Mouse (Mus musculus): Measurements from ENCODE around the gene Tomm40l.

The Tomm40l gene

DNA sequence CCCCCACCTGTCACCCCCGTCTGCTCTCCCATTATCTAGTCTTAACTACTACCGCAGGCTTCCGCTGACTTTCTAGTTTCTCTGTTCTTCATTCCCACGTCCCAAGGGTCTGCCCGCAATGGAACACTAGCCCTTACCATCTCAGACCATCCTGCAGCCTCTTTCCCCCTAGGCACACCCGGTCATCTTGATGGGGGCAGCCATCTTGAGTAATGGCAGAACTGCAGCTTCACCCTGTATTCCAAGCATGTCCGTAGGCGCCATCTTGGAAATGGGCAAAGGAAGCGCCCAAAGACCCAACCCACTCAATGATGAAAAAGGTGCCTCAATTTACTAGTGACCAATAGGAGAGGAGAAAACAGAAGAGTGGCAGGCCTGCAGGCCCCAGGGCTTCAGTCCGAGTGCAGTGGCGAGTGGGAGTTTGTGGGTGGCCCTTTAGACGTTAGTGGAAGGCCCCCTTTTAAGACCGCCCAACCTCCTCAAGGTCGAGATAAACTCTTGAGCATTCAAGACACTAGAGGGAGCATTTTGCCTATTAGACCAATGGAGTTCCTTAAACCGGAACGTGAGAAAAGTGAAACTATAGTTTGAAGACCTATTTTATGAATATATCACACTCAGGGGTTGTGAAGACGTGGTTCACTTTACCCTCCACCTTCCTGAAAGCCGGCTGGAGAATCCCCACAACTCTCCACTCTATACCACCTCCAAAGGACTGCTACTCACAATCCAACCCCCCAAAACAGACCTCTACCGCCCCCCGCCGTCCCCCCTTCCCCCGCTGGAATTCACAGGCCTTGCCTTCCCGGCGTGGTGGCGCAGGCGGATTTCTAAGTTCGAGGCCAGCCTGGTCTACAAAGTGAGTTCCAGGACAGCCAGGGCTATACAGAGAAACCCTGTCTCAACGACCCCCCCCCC lies at the start of gene Tomm40l:
Gene Tomm40l, minus strand, starts transcription at position 277 of the 918 bp plus-strand sequence.
- DNase-seq = peak; percentile 90

DNA sequence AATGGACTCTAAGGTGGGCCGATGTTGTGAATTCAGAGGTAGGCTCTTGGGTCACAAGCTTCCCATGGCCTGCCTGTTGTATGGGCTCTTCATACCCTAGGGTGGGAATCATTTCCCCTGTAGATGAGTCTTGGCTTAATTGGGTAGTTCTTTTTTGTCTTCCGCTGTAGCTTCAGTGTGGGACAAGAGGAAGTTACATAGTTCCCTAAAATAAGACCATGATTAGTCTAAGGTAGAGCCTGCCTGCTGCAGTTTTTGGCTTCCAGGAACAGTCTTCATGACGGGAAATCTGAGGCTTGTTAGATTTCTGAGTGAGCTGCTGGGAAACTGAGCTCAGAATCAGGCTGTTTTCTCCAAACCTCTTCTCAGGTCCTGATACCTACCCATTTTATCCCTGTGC lies 49.8 kb upstream of the Tomm40l start:
- no peak for DNase-seq

DNA sequence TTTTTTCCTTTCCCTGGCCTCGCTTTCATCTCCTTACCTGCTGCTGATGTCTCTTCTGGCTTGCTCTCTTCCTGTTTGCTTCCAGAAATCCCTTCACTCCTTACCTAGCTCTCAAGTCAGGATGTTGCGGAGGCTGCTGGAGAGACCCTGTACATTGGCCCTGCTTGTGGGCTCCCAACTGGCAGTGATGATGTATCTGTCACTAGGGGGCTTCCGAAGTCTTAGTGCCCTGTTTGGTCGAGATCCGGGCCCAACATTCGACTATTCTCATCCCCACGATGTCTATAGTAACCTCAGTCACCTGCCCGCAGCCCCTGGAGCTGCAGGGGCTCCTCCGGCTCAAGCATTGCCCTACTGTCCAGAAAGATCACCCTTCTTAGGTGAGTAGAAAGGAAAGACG lies 49.3 kb upstream of the Tomm40l start:
- DNase-seq = no peak

DNA sequence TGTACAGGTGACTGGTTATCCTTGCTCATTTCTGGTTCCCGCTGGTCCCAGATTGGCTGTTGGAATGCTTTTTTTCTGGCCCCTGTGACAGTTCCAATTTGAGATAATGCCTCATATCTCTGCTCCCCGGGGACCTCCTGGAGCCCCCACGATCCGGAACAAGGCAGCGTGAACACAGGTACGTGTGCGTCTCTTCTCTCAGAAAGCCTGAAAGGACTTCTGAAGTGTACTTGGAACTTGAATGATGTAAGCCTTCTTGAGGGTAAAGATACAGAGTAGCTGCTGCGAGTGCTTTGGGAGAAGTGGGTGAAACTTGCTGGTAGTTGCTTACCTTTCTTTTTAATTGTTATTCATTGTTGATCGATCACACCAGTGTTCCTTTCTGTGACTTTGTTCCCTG lies 48.9 kb upstream of the Tomm40l start:
- no peak for DNase-seq

DNA sequence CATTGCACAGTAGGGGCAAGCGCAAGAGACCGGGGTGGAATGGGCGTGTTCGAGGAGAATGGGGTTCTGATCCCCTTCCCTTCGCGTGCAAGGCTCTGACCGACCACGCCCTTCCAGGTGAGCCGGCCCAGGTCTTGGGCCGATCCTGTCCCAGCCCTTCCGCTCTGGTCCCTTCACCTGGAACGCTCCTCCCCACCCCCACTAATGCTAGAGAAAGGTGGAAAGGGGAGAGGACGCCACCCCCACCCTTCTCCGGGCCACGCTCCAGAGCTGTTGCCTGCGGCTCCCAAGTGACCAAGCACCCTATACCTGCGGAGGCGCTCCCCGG lies 48.2 kb upstream of the Tomm40l start:
- no peak for DNase-seq

DNA sequence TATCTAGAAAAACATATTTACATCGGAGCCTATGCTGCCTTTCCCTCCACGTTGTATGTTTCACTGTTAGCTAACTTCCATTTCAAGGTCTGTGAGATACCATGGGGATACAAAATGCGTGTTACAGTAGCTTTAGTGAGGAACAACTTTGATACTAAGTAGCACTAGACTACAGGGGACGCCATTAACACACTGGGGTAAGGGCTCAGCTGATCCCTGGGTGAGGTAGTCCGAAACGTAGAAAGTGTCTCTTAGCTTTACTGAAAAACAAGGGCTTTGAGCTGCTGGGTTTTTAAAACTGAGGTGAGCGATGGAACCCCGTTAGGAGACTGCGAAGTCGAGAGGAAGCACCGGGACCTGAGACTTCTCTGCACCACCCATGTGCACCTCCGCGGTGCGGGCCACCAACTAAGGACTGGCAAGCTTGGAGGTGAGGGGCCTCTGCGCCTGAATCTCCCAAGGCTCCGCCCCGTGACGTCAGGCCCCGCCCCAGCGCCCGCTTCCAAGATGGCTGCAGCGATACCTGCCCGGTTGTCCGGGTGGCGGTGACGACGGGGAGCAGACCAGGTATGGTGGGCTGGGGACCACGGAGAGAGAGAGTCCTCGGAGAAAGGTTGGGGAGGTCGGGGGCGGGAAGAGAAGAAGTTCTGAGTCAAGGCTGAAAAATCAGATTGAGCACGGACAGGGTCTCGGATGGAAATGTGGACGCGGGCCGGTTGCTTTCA lies 47.7 kb upstream of the Tomm40l start, which contains the start of gene B4galt3:
Gene B4galt3, plus strand, starts transcription at position 481 of the 725 bp plus-strand sequence.
- DNase-seq = peak; percentile 99

DNA sequence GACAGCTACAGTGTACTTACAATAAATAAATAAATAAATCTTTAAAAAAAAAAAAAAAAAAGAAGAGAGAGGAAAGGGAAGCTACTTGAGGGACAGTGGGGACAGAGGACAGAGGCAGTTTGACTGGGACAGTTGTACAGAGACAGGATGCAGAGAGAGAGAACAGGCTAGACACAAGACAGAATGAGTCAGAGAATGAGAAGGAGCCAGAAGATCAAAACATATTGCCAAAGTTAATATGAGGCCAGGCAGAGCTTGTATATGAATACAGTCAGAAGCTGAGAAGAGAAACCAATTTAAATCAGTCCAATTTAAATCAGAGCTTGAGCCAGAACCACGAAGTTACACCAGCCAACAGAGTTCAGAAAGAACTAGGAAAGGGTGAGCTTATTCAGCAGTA lies 46.0 kb upstream of the Tomm40l start:
- DNase-seq = no peak

DNA sequence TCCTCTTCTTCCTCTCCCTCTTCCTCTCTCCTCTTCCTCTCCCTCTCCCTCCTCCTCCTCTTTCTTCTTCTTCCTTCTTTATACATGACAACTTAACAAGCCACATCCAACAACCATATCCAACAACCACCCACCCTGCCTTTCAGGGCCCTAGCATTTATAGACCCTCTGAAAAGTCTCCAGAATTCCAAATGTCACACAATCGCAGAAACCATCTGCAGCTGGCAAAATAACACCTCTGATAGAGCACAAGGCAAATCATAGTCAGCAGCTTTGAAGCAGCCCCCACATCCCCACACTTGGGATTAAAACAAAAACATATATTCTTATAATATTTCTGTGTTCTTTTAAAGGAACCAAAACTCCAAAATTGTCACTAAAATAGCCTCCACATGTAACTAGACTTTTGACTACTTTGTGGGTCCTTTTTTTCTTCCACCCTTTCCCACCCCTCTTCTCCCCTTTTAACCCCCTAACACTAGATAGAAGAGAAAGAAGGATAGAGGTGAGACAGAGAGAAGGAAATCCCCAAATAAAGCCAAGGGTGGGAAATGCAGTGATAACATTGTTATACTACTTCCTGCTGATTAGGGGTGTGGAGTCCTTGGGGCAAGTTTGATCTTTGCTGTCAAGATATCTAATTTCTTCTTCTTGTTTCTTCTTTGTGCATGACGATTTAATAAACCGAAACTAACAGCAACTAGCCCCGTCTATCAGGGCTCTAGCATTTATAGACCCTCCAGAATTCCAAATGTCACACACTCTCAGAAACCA lies 43.8 kb upstream of the Tomm40l start:
- DNase-seq = no peak

DNA sequence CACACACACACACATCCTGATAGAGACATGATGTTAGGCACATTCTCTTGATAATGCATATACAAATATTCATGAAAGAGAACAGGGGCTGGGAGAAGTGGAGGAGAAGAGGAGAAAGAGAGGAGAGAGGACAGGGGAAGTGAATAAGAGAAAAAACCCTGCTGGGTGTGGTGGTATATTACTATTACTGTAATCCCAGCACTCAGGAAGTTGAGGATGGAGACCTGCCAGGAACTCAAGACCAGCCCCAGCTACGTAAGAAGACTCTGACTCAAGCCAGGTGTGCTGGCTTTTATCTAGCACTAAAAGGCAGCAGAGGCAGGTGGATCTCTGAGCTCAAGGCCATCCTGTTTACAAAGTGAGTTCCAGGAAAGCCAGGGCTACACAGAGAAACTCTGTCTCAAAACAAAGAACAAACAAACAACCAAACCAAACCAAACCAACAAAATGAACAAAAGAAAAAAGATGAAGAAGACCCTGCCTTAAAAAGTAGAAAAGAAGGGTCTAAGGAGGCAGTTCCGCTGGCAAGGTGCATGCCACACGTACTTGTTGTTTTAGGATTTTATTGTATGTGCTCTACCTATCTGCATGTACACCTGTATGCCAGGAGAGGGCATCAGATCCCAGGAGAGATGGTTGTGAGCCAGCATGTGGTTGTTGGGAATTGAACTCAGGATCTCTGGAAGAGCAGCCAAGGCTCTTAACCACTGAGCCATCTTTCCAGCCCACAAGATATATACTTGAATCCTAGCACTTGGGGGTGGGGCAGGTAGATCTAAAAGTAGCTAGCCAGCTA lies 41.5 kb upstream of the Tomm40l start:
- no peak for DNase-seq

DNA sequence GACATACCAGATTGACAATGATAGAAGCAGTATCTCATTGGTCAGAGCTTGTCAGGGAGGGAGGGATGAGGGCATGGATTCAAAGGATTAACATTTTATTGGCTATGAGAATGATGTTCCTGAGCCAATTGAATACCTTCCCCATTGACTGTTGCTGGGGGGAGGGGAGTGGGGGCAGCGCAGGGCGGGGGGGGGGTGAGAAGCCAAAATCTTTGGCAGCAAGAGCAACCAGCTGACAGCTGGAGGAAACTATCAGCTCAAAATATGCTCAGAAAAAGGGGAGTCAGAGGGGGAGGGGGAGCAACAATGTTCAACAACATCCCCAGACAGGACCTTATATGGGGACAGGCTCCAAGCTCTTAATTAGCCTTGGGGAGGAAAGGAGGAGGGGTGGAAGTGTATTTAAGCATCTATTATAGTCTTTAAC lies 40.9 kb upstream of the Tomm40l start:
- DNase-seq = no peak

DNA sequence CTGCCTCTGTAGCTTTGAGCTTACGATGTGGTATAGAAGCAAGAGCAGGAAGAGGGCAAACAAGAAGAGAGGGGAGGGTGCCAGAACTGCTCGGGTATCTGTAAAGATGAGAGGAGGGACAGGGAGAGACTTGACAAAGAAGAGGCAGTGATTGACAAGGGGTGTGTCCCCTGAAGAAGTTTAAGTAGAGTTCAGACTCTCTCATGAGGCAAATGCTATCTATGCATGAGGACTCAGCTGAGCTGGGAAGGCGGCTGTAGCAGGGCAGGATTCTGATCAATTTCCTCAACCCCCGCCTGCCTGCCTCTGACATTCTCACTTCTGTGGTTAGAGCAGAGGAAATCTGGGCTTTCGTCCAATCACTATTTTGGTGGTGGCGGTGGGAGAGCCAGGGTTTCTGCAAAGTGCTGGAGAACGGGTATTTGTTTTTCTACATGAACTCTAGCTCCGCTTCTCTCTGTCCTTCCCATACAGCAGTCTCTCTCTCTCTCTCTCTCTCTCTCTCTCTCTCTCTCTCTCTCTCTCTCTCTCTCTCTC lies 40.3 kb upstream of the Tomm40l start:
- DNase-seq = peak; percentile 16

DNA sequence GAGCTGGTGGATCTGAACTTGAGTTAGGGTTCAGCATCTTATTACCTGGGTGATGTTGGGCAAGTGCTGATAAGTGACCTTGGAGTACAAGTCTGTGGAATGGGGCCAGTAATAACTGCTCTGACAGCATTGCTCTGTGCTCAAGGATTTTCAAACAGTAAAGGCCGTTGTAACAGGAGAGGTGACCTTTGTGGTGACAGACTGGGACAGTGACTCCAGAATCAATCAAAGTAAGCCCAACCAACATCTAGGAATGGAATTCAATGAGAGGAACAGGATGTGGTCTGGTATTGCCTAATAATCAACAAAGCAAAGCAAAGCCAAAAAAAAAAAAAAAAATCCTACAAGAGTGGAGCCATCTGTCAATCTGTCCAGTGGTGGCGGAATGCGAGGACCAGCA lies 38.0 kb upstream of the Tomm40l start:
- no peak for DNase-seq

DNA sequence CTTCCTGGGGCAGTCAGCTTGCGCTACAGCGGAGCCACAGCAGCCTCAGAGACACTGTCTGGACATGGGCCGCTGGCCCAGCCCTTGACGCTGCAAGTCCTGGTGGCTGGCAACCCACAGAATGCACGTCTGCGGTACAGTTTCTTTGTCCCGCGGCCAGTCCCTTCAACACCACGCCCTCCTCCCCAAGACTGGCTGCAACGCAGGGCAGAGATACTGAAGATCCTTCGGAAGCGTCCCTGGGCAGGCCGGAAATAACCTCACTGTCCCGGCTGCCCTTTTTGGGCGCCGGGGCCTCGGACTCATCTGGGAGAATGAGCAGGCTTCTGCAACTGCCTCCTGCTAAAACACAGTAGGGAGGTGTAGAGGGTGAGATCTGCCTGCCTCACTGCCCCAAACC lies 36.6 kb upstream of the Tomm40l start:
- no peak for DNase-seq

DNA sequence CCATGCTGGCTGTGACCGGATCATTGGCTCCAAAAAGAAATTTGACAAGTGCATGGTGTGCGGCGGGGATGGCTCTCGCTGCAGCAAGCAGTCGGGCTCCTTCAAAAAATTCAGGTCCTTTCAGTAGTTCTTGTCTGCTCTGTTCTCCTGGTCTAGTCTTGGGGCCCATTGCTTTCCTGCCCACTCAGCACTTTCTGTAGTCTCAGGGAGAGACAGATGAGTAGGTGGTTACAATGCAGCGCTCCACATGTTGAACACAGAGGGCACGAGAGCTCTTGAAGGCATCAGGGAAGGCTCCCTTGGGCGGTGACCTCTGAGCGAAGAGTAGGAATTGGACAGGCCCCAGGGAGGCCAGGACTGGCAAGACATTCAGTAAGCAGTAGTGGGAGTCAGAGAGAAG lies 35.5 kb upstream of the Tomm40l start:
- DNase-seq = no peak

DNA sequence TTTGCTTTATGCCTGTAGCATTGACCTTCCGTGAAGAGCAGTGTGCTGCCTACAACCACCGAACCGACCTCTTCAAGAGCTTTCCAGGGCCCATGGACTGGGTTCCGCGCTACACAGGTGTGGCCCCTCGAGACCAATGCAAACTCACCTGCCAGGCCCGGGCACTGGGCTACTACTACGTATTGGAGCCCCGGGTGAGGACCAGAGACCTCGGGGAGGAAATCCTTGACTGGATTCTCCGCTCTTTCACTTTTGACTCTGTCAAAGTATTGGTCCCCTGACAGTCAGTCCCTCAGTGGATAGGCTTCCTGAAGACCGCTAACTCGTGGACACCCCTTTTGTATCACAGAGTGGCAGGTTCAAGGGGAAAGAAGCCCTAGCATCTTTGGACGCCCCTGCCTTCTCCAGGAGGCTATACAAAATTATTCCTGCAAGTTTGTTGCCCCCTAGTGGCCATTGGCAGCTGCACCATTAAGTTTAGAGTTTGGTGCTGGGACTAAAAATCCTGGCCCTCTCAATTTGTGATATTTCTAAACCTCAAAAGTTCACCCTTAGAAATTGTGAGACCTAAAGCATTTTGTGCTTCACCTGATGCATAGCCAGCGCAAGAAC lies 34.7 kb upstream of the Tomm40l start:
- peak; percentile 62 for DNase-seq

DNA sequence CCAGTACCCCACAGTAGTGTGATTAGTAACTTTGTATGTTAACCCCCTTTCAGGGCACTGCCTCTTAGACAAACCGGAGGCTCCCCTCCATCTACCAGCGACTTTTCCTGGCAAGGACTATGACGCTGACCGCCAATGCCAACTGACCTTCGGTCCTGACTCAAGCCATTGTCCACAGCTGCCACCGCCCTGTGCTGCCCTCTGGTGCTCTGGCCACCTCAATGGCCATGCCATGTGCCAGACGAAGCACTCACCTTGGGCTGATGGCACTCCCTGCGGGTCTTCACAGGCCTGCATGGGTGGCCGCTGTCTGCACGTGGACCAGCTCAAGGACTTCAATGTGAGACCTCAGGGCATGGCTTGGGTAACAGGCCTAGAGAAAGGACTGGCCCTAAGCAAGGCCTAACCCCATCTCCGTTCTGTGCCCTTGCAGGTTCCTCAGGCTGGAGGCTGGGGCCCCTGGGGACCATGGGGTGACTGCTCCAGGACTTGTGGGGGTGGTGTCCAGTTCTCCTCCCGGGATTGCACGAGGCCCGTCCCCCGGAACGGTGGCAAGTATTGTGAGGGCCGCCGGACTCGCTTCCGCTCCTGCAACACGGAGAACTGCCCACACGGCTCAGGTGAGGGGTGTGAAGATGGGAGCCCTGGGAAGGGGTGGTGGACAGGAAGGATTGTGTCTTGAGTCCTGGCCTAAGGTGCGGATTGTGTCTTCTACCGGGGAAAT lies 33.9 kb upstream of the Tomm40l start:
- DNase-seq = no peak

DNA sequence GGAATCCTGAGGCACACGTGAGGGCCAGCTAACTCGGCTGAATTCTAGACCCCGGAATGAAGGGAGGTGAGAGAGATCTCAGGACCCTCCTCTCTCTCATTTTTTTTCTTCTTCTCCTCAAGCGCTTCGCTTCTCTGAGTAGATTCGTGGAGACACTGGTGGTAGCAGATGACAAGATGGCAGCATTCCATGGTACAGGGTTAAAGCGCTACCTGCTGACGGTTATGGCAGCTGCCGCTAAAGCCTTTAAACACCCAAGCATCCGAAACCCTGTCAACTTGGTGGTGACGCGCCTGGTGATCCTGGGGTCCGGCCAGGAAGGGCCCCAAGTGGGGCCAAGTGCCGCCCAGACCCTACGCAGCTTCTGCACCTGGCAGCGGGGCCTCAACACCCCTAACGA lies 30.1 kb upstream of the Tomm40l start:
- DNase-seq = no peak

DNA sequence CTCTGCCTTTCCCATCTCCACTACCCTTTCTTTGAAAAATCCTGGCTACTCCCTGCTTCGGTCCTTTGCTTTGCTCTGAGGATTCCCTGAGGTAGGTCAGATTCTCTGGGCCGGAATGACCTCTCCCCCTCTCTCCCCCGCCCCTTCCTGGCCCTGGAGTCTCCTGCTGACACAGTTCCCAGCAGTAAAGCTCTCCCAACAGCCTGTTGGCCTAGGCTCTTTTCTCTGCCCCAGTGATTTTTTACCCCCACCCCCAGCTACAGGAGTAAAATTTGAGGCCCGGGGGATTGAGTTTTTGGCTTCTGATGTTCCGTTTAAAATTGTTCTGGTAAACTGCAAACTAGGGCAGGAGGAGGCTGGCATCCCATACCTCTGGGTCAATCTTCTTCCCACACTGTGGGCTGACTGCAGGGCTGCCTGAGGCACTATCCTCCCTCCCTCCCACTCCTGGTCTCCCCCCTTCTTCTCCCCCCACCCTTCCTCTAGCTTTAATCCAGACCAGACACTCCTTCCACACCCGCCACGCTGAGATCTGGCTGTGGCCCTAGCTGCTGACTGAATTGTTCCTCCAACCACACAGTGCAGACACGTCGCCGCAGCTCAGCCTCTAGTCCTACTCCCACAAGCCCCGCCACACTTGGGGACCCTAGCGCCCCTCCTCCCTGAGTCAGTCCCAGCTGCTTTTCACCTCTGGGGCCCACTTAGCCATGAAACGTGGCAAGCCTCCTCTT lies 29.4 kb upstream of the Tomm40l start:
- DNase-seq = no peak

DNA sequence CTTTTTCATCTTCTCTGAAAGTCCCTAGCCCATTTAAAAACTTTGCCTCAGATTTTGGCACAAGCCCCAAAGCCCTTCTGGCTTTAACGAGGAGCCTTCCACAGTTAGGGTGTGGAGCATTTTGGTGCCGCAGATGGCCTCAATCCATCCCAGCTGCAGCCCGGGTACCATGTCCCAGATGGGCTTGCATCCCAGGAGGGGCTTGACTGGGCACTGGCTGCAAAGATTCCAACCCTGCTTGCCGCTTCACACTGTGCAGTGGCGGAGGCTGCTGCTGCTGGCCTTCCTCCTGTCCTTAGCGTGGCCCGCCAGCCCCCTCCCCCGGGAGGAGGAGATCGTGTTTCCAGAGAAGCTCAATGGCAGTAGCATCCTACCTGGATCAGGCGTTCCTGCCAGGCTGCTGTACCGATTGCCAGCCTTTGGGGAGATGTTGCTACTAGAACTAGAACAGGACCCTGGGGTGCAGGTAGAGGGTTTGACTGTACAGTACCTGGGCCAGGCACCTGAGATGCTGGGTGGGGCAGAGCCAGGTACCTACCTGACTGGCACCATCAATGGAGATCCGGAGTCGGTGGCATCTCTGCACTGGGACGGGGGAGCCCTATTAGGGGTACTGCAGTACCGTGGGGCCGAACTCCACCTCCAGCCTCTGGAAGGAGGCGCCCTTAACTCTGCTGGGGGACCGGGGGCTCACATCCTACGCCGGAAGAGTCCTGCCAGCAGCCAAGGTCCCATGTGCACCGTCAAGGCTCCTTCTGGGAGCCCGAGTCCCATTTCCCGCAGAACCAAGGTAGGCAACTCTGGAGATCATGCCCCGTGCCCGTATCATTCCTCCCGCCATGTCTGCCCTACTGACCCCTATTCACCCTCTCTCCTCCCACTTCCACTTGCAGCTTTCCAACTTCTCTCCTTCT lies 28.6 kb upstream of the Tomm40l start, which contains the start of gene Ndufs2:
Gene Ndufs2, minus strand, starts transcription at position 709 of the 914 bp plus-strand sequence.
- no peak for DNase-seq
